ENCODE assay signal across 8 mouse cellular contexts in genomic region chr2:11253945-11254344, GRCm38 (mm10).
DNase-seq lines count a peak whose midpoint lies in the region; ATAC-seq lines count a peak whose summit lies in the region.

No protein-coding gene starts in this region.

- intact Hi-C loops in gastrocnemius, postnatal 36 days (cut with DNase I): loop anchor here (5.0 kb wide), 2 partner anchors 92 to 142 kb away; no protein-coding TSS in a partner anchor
- intact Hi-C loops in left cerebral cortex, postnatal 14 days (cut with DNase I): loop anchor here (5.0 kb wide), 1 partner anchor 142 kb away; no protein-coding TSS in a partner anchor

- no peaks in the 10 kb centered on the region for H3K36me3 ChIP-seq in hindbrain, embryonic 11.5 days (ENCODE audit: control insufficient read depth, insufficient read depth, low read length)
- H3K36me3 ChIP-seq in hindbrain, embryonic 12.5 days: no peaks in the 10 kb centered on the region

- no peaks in the 10 kb centered on the region for H3K4me1 ChIP-seq in hindbrain, embryonic 11.5 days (replicated peaks; ENCODE audit: control insufficient read depth, insufficient read depth, low read length)
- no peaks in the 10 kb centered on the region for H3K4me1 ChIP-seq in hindbrain, embryonic 12.5 days

- H3K9me3 ChIP-seq in hindbrain, embryonic 11.5 days (ENCODE audit: control insufficient read depth, low read length): no peaks in the 10 kb centered on the region
- H3K9me3 ChIP-seq in hindbrain, embryonic 12.5 days (replicated peaks): no peaks in the 10 kb centered on the region

- no peak overlapping the region for H3K9ac ChIP-seq in hindbrain, embryonic 11.5 days (ENCODE audit: low read depth, low read length)
- no peak overlapping the region for H3K9ac ChIP-seq in hindbrain, embryonic 12.5 days

- no peaks in the 10 kb centered on the region for H3K27me3 ChIP-seq in hindbrain, embryonic 11.5 days (ENCODE audit: control insufficient read depth, insufficient read depth, low read length)
- H3K27me3 ChIP-seq in hindbrain, embryonic 12.5 days: no peaks in the 10 kb centered on the region

- DNase-seq in hindbrain, embryonic 11.5 days (ENCODE audit: low spot score): peak; percentile 35
- peak; percentile 35 to 55 for DNase-seq in CD8-positive naive resting alpha-beta T cell, adult 2 months (ENCODE audit: low read depth in 2 of 2, low spot score in 2 of 2)
- peak; percentile 51 for DNase-seq in adrenal gland, postnatal 10 days
- peak; percentile 18 to 38 for DNase-seq in gastrocnemius, postnatal 36 days
- DNase-seq in left cerebral cortex, postnatal 14 days (ENCODE audit: low spot score in 2 of 2): peak; percentile 17 to 34
- peak; percentile 15 for DNase-seq in right cerebral cortex, postnatal 14 days

- no peak overlapping the region for H3K4me2 ChIP-seq in hindbrain, embryonic 11.5 days (replicated peaks; ENCODE audit: low read depth, low read length)
- H3K4me2 ChIP-seq in hindbrain, embryonic 12.5 days (replicated peaks): no peak overlapping the region

- no peak overlapping the region for H3K4me3 ChIP-seq in hindbrain, embryonic 11.5 days (ENCODE audit: low read depth, low read length)
- H3K4me3 ChIP-seq in hindbrain, embryonic 12.5 days: no peak overlapping the region

- ATAC-seq in hindbrain, embryonic 11.5 days (ENCODE audit: low FRiP score): no peak
- no peak for ATAC-seq in hindbrain, embryonic 12.5 days (ENCODE audit: low FRiP score)
- ATAC-seq in erythroid progenitor cell, adult 5-6 weeks (replicated peaks; ENCODE audit: low FRiP score, poor library complexity, severe bottlenecking): no peak

- WGBS in hindbrain, embryonic 11.5 days: 63% methylated on average over 8 of the region's 8 CpGs
- WGBS in hindbrain, embryonic 12.5 days: 60% methylated on average over 8 of the region's 8 CpGs

- H3K27ac ChIP-seq in hindbrain, embryonic 11.5 days (ENCODE audit: low read depth, low read length): no peak overlapping the region
- H3K27ac ChIP-seq in hindbrain, embryonic 12.5 days: no peak overlapping the region
